Mouse (Mus musculus) spleen, postnatal 14 days (tissue): Measurements from ENCODE around the gene Pkm.

Experiments
- DNase-seq, 2 experiments: peaks; one replicate each; pipeline ENCODE4 v3.0.0; 2021 to 2022; ENCODE audit warnings: low spot score in 2 of 2

Pkm gene

GRCm38 (mm10) chr9:59706850-59707825 is 51.0 kb downstream of the Pkm start:
- DNase-seq = no peak

DNA sequence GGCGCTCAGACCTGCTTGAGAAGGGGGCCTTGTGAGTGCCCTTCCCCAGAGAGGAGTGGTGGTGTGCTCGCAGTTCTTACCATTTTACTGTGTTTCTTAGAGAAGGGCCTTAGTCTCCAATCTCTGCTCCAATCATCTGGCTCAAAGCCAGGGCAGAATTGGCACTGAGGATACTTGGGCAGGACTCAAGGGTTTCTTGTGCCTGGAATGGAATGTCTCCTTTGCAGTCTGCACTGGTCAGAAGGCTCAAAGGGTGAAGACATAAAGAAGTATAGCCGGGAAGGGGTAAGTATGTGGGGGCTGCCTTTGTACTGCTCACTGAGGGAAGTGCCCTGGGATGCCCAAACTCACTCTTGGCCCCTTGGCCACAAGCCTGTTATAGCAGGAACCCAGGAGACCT is 53.1 kb downstream of the Pkm start:
- DNase-seq = no peak

DNA sequence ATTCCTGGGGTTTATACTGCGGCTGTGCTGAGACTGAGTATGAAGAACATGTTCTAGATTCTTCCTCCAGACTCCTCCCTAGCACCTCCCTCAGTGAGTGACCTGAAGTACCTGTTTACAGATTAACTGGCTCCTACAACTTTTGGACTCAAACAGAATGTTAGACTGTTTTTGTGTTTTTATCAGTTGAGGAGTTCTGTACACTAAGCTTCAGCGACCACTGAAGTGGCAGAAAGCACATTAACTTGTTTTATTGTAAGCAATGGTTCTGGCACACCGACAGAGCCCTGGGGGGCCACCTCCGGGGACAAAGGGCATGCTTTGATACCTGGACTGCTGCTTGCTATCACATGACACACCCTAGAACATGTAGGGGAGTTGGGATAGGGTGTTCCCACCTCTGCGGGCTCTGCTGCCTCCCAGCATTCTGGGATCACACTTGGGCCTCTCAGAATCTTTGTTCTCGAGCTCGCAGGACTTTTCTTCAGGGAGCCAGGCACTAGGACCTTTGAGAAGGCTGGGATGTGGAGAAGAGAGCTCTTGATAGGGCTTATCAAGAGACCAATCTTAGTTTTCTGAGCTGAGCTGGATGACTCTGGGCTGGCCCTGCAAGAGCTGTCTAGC is 60.2 kb downstream of the Pkm start:
- no peak for DNase-seq

DNA sequence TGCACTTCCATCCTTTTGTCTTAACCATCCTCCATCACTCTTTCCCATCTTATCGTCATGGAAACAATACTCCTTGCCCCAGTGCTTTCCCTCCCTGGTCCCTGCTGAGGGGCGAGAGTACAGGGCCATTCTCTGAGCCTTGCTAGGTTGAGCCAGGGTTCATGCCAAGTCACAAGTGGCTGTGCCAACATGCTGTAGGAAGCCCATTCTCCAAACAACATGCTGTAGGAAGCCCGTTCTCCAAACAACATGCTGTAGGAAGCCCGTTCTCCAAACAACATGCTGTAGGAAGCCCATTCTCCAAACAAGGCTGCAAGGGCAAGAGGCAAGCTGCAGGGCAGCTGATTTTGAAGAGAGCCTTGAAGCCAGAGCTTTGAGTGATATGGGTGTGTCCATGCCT is 62.1 kb downstream of the Pkm start:
- DNase-seq = no peak

DNA sequence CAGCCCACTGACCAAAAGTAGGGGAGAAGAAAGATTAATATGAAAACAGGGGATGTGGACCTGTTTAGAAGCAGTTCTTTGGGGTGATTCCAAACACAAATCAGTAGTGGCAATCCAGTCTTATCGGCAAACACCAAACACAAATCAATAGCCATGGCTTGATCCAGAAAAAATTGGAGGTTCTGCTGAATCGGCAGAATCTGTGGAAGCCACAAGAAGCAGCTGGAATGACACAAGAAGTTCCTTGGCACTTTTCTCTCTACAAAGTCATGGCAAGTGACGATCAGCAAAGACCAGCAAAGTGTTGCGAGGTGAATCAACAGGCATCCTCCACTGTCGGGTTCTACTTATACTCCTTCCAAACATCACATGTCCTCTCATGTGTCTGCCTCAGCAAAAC is 65.0 kb downstream of the Pkm start:
- no peak for DNase-seq

GRCm38 (mm10) chr9:59723096-59723657 is 67.0 kb downstream of the Pkm start:
- DNase-seq = peak; percentile 15 to 41

DNA sequence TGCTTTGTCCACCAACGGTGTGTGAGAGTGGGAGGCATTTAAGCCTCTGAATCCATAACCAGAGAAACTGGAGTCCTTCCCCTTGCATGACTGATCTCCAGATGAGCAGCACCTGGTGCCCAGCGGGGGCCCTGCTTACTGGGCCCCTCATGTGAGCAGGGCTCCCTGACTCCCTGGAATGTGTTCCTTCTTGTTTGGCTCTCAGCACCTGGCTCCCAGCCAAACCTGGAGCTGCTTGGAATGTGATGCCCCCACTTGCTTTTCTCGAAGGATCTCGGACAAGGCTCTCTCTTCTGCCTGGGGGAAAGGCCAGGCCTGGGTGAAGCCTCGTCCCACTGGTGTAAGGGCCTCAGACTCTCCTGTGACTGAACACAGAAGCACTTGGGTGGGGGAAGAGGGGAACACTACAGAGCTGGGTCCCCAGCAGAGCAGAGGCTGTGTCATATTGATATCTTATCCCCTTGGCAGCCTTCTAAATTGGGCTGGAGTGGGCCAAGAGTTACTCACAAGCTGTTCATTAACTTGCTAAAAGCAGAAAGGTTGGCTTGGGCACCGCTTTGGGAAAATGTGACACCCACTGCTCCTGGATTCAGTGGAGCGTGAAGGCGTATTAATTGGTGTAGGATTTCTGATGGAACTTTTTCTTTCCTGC is 67.7 kb downstream of the Pkm start:
- DNase-seq = no peak

GRCm38 (mm10) chr9:59725515-59725914 is 69.3 kb downstream of the Pkm start:
- no peak for DNase-seq

DNA sequence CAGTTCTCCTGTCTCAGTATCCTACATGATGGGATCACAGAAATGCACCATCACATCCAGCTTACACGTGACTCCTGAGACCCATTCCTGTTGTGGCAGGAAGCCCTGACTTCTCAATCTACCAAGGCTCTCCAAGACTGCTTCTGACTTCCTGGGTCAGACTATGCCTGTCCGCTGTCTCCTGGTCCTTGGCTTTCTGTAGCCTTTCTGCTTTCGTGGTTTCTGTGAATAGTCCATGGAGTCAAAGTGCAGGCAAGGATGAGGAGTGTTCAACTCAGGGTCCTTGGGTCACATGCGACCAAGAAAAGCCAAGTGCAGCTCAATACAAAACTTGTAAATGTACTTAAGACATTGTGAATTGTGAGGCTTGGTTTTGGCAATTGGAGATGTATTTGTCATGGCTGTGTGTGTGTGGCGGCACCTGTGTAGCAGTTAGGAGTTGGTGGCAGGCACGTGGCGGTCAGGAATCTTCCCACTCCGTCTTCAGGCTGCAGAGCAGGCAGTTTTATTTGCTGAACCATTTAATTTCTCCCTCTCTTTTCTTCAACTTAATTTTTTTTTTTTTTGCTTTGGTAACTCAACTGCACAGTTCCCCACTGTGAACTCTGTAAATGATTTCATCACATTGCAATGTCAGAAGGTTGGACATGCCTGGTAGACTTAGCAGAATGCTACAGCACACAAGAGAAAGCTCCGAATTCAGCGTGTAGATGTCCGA is 71.6 kb downstream of the Pkm start:
- DNase-seq = no peak
